Mouse (Mus musculus): ENCODE results near the gene Snrnp25. TPM values are rescaled to one million over a fixed set of nuclear protein-coding genes. Genes with fewer than 3 reads are reported as not detected.

Snrnp25 gene
- total RNA-seq (2017), result 33.8 and 59.5 TPM in 2 replicates

- peak; percentile 98 for ATAC-seq (replicated peaks; ENCODE audit: low read depth, poor library complexity, severe bottlenecking)
Observed at GRCm38 (mm10) chr11:32205058-32205873, at the start of gene Snrnp25. TSS of gene Snrnp25 (plus strand) at chr11:32205415.

DNA sequence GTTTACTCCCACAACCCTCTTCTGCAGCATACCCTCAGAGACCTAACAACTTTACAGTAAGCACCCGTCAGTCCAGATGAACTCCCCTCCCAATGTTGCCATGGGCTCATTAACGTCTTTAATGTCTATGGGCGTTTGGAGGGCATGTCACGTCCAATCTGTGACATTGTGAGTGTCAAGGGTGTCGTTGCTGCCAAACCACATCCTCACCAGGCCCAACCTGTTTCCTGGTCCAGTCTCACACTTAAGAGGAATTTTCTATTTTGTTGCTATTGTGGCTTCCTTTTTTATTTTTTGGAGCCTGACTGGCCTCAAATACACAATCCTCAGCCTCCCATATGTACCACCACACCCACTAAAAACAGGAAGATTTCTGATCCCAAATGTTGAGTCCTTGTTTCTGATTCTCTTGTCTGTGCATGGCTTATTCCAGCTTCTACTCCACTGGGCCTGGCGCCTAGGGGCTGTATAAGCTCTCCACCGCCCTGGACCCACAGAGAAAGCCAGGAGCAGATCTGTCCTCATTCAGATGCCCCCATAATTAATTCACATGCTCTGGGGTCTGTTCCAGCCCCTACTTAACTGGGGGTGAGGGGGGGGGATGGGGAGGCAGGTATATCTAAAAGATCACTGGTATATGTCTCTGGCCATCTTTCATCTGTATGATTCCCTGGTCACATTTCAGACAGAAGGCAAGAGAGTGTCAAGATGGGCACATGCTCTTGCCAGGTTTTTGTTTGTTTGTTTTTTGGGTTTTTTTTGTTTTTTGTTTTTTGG lies 48.2 kb upstream of the Snrnp25 start:
- peak; percentile 79 for ATAC-seq (replicated peaks; ENCODE audit: low read depth, poor library complexity, severe bottlenecking)

DNA sequence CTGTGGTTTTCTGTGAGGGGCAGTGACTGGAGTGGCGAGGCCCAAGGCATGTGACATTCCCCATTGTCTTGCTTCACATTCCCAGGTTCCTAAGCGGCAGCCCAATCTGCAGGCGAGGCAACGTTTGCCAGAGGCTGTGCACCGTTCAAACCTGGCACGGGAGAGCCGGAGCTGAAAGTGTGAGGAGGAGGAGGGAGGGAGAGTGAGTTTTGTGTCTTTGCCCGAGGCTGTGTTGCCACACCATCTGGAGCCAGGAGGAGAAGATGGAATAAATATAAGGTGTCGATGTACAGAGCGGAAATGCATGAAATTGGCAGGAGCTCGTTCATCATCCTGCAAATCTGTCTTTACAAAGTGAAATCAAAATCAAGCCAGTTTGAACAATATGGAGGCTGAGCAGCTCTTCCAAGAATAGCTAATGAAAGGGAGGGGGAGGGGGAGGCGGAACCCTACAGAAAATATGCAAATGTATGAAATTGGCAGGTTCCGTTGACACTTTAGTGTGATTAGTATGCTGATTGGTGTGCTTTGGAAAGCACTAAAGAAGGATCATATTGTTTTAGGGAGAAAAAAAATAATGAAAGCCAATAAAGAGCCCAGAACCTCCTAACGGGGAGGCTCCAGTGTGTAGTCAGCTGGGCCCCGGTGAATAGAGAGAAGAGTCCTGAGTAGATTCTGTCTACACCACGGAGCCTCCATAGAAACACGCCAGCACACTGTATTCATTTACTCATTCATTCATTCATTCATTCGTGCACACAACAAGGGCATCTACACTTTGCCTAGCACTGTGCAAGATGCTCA lies 47.2 kb upstream of the Snrnp25 start:
- ATAC-seq (replicated peaks; ENCODE audit: low read depth, poor library complexity, severe bottlenecking), result no peak

DNA sequence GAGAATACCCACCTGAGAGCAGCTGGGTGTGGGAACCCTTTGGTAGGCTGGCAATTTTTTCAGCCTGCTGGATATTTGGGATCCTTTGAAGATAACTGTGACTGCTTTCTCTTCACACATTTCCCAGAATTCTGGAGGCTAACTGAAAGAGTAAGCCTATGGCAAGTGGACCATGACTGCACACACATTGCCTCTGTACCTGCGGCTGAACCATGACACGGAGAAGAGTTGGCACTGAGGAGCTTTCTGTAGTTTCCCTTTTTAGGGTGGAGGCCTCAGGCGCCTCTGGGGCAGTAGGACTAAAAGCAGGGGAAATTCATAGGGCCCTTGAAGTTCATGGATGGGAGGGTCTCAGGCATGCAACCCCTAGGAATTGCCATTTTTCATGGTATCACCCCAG lies 46.0 kb upstream of the Snrnp25 start:
- no peak for ATAC-seq (replicated peaks; ENCODE audit: low read depth, poor library complexity, severe bottlenecking)

DNA sequence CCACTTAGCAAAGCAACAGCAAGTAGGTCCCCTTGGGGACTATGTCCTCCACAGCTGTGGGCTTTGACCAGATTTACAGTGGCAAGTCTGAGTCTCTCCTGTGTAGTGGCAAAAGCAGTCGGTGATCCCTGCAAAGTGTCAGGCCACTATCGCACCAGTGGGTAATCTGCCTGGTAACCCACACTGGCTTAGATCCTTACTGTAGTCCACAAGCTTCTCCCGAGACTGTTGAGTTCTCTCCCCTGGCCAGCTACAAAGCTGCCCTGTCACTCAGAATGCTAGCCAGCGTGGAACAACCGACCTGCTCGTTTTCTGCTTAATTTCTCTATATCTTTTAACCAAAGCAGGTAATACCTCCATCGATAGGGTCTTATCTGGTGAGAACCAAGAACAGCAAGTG lies 44.9 kb upstream of the Snrnp25 start:
- ATAC-seq (replicated peaks; ENCODE audit: low read depth, poor library complexity, severe bottlenecking), result no peak

DNA sequence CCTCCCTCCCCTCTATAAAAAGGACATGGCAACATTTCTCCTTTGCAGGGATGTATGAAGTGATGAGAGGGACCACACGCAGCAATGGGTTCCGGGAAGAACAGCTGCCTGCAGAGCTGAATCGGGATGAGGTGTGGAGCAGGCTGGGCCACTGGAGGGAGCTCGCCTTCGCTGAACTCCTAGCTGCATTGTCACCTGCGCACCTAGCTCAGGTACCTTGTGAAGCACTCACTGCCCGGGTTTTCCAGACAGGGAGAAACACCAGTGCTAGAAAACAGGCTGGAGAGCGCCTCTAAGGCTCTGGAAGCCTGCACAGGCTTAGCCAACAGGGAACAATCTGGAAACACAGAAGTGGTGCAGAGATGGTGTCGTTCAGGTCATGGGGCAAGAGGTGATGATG lies 43.7 kb upstream of the Snrnp25 start:
- ATAC-seq (replicated peaks; ENCODE audit: low read depth, poor library complexity, severe bottlenecking), result no peak

- ATAC-seq (replicated peaks; ENCODE audit: low read depth, poor library complexity, severe bottlenecking), result peak; percentile 99
Observed at GRCm38 (mm10) chr11:32161922-32162804, 43.1 kb upstream of the Snrnp25 start.

DNA sequence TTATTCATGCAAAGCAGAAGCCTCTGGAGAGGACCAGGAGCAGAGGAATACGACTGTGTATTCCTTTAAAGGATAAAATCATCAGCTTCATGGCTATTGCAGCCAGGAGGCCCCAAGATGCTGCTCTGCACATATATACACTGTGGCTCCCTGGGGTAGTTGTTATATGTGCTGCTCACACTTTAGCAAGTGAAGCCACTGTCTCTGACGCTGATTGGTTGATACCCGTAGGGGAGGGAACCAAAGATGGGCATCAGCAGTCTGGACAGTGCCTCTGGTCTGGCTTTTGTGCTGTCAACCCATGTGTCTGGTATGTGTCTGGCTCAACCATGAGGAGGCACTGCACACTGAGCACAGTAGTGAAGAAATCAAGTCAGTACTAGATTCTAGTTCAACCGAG lies 38.5 kb upstream of the Snrnp25 start:
- ATAC-seq (replicated peaks; ENCODE audit: low read depth, poor library complexity, severe bottlenecking), result no peak

DNA sequence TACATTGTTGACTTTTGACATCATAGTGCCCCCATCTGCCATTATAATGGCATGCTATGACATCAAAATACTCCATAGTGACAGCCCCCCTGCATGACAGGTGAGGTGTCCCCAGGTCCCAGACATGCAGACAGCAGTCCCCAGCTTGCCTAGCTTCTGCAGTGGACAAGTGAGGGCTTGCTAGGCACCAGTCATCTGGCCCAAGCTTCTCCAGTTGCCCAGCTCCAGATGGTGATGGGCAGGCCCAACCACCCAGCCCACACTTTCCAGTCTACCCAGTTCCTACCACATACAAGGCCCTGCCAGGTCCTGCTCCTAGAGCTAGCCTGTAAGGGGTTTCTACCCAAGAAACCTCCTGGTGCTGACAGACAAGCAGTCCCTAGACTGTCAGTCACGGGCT lies 26.7 kb upstream of the Snrnp25 start:
- ATAC-seq (replicated peaks; ENCODE audit: low read depth, poor library complexity, severe bottlenecking), result no peak

- ATAC-seq (replicated peaks; ENCODE audit: low read depth, poor library complexity, severe bottlenecking), result no peak
Observed at GRCm38 (mm10) chr11:32181246-32181645, 24.0 kb upstream of the Snrnp25 start.

GRCm38 (mm10) chr11:32181973-32182868 lies 23.0 kb upstream of the Snrnp25 start:
- ATAC-seq (replicated peaks; ENCODE audit: low read depth, poor library complexity, severe bottlenecking), result peak; percentile 79; the same call in 1 of the 2 replicates

- no peak for ATAC-seq (replicated peaks; ENCODE audit: low read depth, poor library complexity, severe bottlenecking)
Observed at GRCm38 (mm10) chr11:32184469-32184868, 20.7 kb upstream of the Snrnp25 start.

GRCm38 (mm10) chr11:32186031-32186430 lies 19.2 kb upstream of the Snrnp25 start:
- ATAC-seq (replicated peaks; ENCODE audit: low read depth, poor library complexity, severe bottlenecking), result no peak

- no peak for ATAC-seq (replicated peaks; ENCODE audit: low read depth, poor library complexity, severe bottlenecking)
Observed at GRCm38 (mm10) chr11:32187256-32187655, 18.0 kb upstream of the Snrnp25 start.

- ATAC-seq (replicated peaks; ENCODE audit: low read depth, poor library complexity, severe bottlenecking), result no peak
Observed at GRCm38 (mm10) chr11:32188881-32189280, 16.3 kb upstream of the Snrnp25 start.

DNA sequence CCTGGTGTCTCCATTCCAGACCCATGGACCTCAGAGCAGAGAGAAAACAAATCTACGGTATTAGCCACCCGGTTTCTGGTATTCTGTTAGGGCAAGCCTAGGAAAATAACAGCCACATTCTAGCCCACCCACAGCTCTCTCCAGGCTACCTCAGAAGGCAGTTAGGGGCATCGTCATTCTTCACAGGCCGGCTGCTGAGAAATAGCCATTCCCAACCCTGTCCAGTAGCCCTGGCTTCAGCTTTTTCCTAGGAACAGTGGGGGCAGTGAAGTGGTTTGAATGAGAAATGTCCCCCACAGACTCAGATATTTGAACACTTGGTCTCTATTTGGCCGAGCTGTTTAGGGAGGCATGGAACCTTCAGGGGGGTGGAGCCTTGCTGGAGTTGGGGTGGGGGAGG lies 15.8 kb upstream of the Snrnp25 start:
- ATAC-seq (replicated peaks; ENCODE audit: low read depth, poor library complexity, severe bottlenecking), result no peak

GRCm38 (mm10) chr11:32190119-32190518 lies 15.1 kb upstream of the Snrnp25 start:
- ATAC-seq (replicated peaks; ENCODE audit: low read depth, poor library complexity, severe bottlenecking), result no peak

GRCm38 (mm10) chr11:32190603-32191110 lies 14.6 kb upstream of the Snrnp25 start:
- no peak for ATAC-seq (replicated peaks; ENCODE audit: low read depth, poor library complexity, severe bottlenecking)

All from common myeloid progenitor, adult 5-6 weeks (primary cell).